Mouse (Mus musculus): ENCODE measurements around the gene Inka2.

GRCm38 (mm10) chr3:105670801-105671200 lies 33.6 kb upstream of the Inka2 start:
- TF ChIP-seq MAZ (IDR thresholded peaks at IDR 0.05; ENCODE audit: low read depth, low read length), result no peak
- no peak for TF ChIP-seq CTCF (conservative IDR thresholded peaks at IDR 0.05 in 1 of 2, IDR thresholded peaks at IDR 0.05 in 1 of 2; ENCODE audit: low read depth in 2 of 2, low read length in 2 of 2)
